Mouse (Mus musculus): Measurements from ENCODE around the gene Ptx4. TPM values are rescaled to one million over a fixed set of nuclear protein-coding genes. Genes with fewer than 3 reads are reported as not detected.

The Ptx4 gene
- total RNA-seq (2023), result not detected

DNA sequence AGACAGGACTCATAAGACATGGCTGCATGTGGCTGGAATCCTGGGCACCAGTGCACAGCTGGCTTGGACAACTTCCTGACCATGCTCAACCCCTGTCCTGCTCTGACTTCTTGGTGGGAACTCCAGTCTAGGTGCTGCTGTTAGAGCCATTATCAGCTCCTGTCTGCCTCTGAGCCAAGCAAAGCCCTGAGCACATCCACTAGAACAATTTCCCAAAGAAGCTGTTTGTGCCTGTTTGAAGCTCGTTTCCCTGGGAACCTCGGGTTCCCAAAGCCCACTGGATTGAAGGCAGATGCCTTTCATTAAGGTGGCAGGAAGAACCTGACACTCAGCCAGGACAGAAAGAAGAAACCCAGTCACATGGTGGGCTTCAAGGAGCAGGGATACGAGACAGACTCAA, at the start of gene Ptx4:
Gene Ptx4 (plus strand): TSS at position 355 of the 400 bp plus-strand sequence.

DNA sequence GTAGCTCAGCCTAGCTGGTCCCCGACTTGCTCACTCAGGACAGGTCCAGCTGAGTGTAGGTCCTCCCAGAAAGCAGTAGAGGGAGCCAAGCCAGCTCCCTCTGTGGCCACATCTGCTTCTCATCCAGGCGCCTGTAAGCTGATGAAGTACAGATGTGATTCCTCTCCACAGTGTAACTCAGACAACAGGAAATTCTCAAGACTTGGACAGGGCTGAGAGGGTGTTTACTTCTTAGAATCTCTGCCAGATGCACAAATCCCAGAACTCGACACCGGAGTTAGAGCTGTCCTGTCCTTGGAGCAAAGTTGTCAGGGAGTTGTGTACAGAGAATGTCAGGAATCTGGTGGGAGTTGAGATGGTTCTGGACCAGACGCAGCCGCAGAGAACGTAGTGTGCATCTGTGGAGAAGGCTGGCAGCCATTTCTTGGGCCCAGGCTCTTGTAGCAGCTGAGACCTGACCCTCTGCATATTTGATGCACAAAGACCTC, 37.1 kb upstream of the Ptx4 start, which contains the start of gene Tmem204:
Gene Tmem204 (minus strand): TSS at position 148 of the 488 bp plus-strand sequence.

DNA sequence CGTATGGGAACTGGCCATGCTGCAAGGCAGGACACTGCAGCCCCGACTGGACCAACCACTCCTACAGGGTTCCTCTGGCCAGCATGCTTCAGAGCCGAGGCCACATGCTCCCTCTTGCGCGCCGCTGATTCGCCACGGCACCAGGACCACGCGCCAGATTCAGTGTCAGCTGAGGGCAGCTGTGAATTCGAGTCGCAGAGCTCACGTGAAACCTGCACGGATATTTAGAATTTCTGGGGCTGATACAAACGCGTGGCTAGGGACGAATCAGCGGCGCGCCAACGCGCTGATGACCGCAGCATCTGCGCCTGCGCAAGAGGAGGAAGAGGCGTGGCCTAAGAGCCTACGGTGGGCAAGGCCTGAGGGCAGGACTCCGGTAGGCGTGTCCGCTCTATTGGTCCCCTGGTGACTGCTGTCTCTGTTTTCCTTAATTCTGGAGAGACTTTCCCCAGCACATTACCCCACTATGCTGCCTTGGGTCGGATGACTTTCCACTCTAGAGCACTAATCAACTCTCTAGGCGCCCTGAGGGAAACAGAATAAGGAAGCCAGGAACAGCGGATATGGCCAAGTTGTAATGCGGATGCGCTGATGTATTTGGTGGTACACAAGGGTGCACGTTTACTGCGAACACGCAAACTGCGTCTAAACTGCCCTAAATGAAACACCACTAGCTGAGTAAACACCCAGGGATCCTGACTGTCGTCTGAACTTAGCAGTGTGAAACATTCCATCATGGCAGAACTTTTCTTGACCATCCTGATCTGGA, 4.7 kb upstream of the Ptx4 start, which contains the start of gene Telo2:
Gene Telo2 (minus strand): TSS at position 304 of the 769 bp plus-strand sequence.

DNA sequence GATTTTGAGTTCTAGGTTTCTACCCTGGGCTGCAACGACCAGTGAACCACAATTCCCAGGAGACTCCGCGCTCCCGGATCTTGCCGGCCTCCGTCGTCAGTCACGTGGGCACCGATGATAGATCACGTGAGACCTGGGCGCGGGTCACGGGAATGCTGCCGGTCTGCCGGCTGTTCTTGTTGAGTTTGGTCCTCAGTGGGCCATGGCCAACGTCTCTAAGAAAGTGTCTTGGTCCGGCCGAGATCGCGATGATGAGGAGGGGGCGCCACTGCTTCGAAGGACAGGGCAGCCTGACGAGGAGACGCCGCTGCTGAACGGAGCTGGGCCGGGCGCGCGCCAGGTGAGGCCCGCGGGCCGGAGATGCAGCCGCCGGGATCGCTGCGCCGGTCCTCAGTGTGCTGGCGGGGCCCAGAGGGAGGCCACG, 12.7 kb downstream of the Ptx4 start, which contains the start of gene Clcn7:
Gene Clcn7 (plus strand): TSS at position 117 of the 424 bp plus-strand sequence.

DNA sequence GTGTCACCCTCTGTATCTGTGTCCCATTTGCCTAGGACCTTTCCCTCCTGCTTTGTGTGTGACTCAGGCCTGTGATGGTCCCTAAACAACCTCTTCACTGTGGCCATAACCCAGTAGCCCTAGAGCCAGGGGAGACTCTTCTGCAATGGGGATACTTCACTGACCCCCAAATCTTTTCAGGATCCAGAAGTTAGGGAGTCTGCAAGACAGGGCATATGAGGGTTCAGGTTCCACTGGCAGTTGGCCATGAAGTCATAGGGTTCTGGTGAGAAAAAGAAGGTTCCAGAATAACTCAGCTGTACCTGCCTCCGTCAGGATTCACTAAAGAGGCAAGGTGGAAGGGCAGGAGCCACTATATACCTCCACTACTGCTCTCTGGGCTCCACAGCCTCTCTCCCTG, 41.6 kb downstream of the Ptx4 start, which contains the start of gene Ccdc154:
Gene Ccdc154 (plus strand): TSS at position 301 of the 400 bp plus-strand sequence.

Other genes with a start within 250 kb of the Ptx4 start
- 10 to 100 TPM; 61.9 to 68.8 TPM for gene Nubp2, start 234.4 kb upstream of the Ptx4 start, total RNA-seq (2023)
- gene Spsb3, start 234.1 kb upstream of the Ptx4 start, total RNA-seq (2023), result 10 to 100 TPM; 36.0 to 40.1 TPM
- gene Eme2, start 225.7 kb upstream of the Ptx4 start, total RNA-seq (2023), result 10 to 100 TPM; 68.9 to 86.2 TPM
- gene Mrps34, start 225.6 kb upstream of the Ptx4 start, total RNA-seq (2023), result 10 to 100 TPM; 25.7 to 31.4 TPM
- 10 to 100 TPM; 31.9 to 34.5 TPM for gene Nme3, start 224.3 kb upstream of the Ptx4 start, total RNA-seq (2023)
- 100 to 1,000 TPM; 234 to 243 TPM for gene Mapk8ip3, start 183.8 kb upstream of the Ptx4 start, total RNA-seq (2023)
- gene Jpt2, start 160.1 kb upstream of the Ptx4 start, total RNA-seq (2023), result 10 to 100 TPM; 40.5 to 45.8 TPM
- gene Cramp1l, start 105.0 kb upstream of the Ptx4 start, total RNA-seq (2023), result 10 to 100 TPM; 36.0 to 42.6 TPM
- gene Ift140, start 104.7 kb upstream of the Ptx4 start, total RNA-seq (2023), result 10 to 100 TPM; 63.5 to 65.4 TPM
- gene Tmem204, start 37.2 kb upstream of the Ptx4 start, total RNA-seq (2023), result not detected
- gene Telo2, start 4.8 kb upstream of the Ptx4 start, total RNA-seq (2023), result 10 to 100 TPM; 42.1 to 47.6 TPM
- 10 to 100 TPM; 39.5 to 41.6 TPM for gene Clcn7, start 12.6 kb downstream of the Ptx4 start, total RNA-seq (2023)
- under 1 TPM; 0.30 to 0.38 TPM for gene Ccdc154, start 41.7 kb downstream of the Ptx4 start, total RNA-seq (2023)
- gene Gm38655, start 54.7 kb downstream of the Ptx4 start, total RNA-seq (2023), result not detected
- 10 to 100 TPM; 17.6 to 19.4 TPM for gene BC003965, start 63.8 kb downstream of the Ptx4 start, total RNA-seq (2023)
- 10 to 100 TPM; 43.1 to 45.2 TPM for gene Unkl, start 67.6 kb downstream of the Ptx4 start, total RNA-seq (2023)
- 10 to 100 TPM; 21.9 to 24.3 TPM for gene Gnptg, start 119.4 kb downstream of the Ptx4 start, total RNA-seq (2023)
- gene Tsr3, start 119.4 kb downstream of the Ptx4 start, total RNA-seq (2023), result 10 to 100 TPM; 16.7 to 22.5 TPM
- gene Baiap3, start 135.6 kb downstream of the Ptx4 start, total RNA-seq (2023), result 1 to 10 TPM in 1 of 2 experiments, under 1 TPM in 1; 0.39 to 2.0 TPM
- 100 to 1,000 TPM; 445 to 482 TPM for gene Ube2i, start 153.9 kb downstream of the Ptx4 start, total RNA-seq (2023)
- not detected for gene Prss34, start 177.6 kb downstream of the Ptx4 start, total RNA-seq (2023)
- not detected for gene Prss28, start 187.9 kb downstream of the Ptx4 start, total RNA-seq (2023)
- not detected for gene Prss29, start 197.9 kb downstream of the Ptx4 start, total RNA-seq (2023)
- not detected for gene Tpsab1, start 224.8 kb downstream of the Ptx4 start, total RNA-seq (2023)
- not detected for gene Tpsb2, start 245.5 kb downstream of the Ptx4 start, total RNA-seq (2023)
- not detected for gene Tpsg1, start 248.5 kb downstream of the Ptx4 start, total RNA-seq (2023)

All from B cell, adult 67 days (primary cell).